18 mouse cellular contexts compared by ENCODE assay signal in genomic region chr10:30085059-30085458, GRCm38 (mm10).
DNase-seq lines count a peak whose midpoint lies in the region; ATAC-seq and TF ChIP-seq lines count a peak whose summit lies in the region.
"Had no signal": no experiment of that assay in that cellular context is flagged by ENCODE, and none has a peak within 500 bp of the region (broad histone marks: within the 10 kb centered on the region; RNA-seq: fewer than 3 reads in every experiment).

No protein-coding gene starts in this region.

- H3K9ac ChIP-seq in hindbrain, postnatal 0 days (replicated peaks; ENCODE audit: low read length), result no peak overlapping the region
- H3K9ac ChIP-seq in hindbrain, embryonic 16.5 days (ENCODE audit: low read depth, low read length), result no peak overlapping the region
- H3K9ac ChIP-seq: embryonic facial prominence, embryonic 12.5 days; forebrain, embryonic 15.5 days; heart, embryonic 15.5 days; hindbrain, embryonic 13.5 days had no signal

- no peaks in the 10 kb centered on the region for H3K27me3 ChIP-seq in hindbrain, postnatal 0 days (ENCODE audit: insufficient read depth, low read length)
- no peaks in the 10 kb centered on the region for H3K27me3 ChIP-seq in hindbrain, embryonic 16.5 days (replicated peaks; ENCODE audit: control insufficient read depth, insufficient read depth, low read length)
- H3K27me3 ChIP-seq: embryonic facial prominence, embryonic 12.5 days; forebrain, embryonic 15.5 days; heart, embryonic 15.5 days; hindbrain, embryonic 13.5 days had no signal

- no peak overlapping the region for H3K27ac ChIP-seq in hindbrain, postnatal 0 days
- no peak overlapping the region for H3K27ac ChIP-seq in hindbrain, embryonic 16.5 days (ENCODE audit: low read depth, low read length)
- H3K27ac ChIP-seq: embryonic facial prominence, embryonic 12.5 days; forebrain, embryonic 15.5 days; heart, embryonic 10.5 days; heart, embryonic 15.5 days; hindbrain, embryonic 13.5 days; kidney, postnatal 0 days had no signal

- H3K9me3 ChIP-seq in hindbrain, postnatal 0 days (ENCODE audit: low read length), result no peaks in the 10 kb centered on the region
- no peaks in the 10 kb centered on the region for H3K9me3 ChIP-seq in hindbrain, embryonic 16.5 days (ENCODE audit: control insufficient read depth, low read length)
- H3K9me3 ChIP-seq: embryonic facial prominence, embryonic 12.5 days; forebrain, embryonic 15.5 days; heart, embryonic 10.5 days; heart, embryonic 15.5 days; hindbrain, embryonic 13.5 days had no signal

- DNase-seq in cerebellum, postnatal 10 days, result peak; percentile 19 to 40
- DNase-seq in cerebellum, adult 11 months, result no peak
- peak; percentile 2 for DNase-seq in hindbrain, postnatal 0 days (ENCODE audit: low spot score)
- peak; percentile 36 for DNase-seq in adrenal gland, adult 8-10 months
- peak; percentile 37 for DNase-seq in adrenal gland, postnatal 14 days
- DNase-seq in B cell, adult 2 months, result no peak
- DNase-seq: cerebellum, adult 9-10 months; gastrocnemius, postnatal 36 days; heart, adult 18-20 months; heart, postnatal 14 days had no signal

- H3K4me1 ChIP-seq in hindbrain, postnatal 0 days (ENCODE audit: insufficient read depth, low read length), result no peaks in the 10 kb centered on the region
- no peaks in the 10 kb centered on the region for H3K4me1 ChIP-seq in hindbrain, embryonic 16.5 days (ENCODE audit: control insufficient read depth, insufficient read depth, low read depth, low read length)
- H3K4me1 ChIP-seq: embryonic facial prominence, embryonic 12.5 days; forebrain, embryonic 15.5 days; heart, embryonic 10.5 days; heart, embryonic 15.5 days; hindbrain, embryonic 13.5 days had no signal

- TF ChIP-seq CTCF in hindbrain, postnatal 0 days (IDR thresholded peaks at IDR 0.05; ENCODE audit: low read depth), result no peak

- no peak for ATAC-seq in hindbrain, postnatal 0 days
- no peak for ATAC-seq in hindbrain, embryonic 16.5 days
- ATAC-seq: forebrain, embryonic 15.5 days; intestine, postnatal 0 days had no signal

- WGBS in hindbrain, postnatal 0 days, result 76% methylated on average over 5 of the region's 5 CpGs
- 79% methylated on average over 5 of the region's 5 CpGs for WGBS in hindbrain, embryonic 16.5 days

- no peak overlapping the region for H3K4me2 ChIP-seq in hindbrain, postnatal 0 days (ENCODE audit: low read depth, low read length)
- no peak overlapping the region for H3K4me2 ChIP-seq in hindbrain, embryonic 16.5 days (ENCODE audit: low read length)
- H3K4me2 ChIP-seq: embryonic facial prominence, embryonic 12.5 days; forebrain, embryonic 15.5 days; heart, embryonic 15.5 days; hindbrain, embryonic 13.5 days had no signal

- H3K36me3 ChIP-seq in hindbrain, postnatal 0 days (ENCODE audit: insufficient read depth, low read length), result no peaks in the 10 kb centered on the region
- no peaks in the 10 kb centered on the region for H3K36me3 ChIP-seq in hindbrain, embryonic 16.5 days (ENCODE audit: control insufficient read depth, insufficient read depth, low read length)
- H3K36me3 ChIP-seq: embryonic facial prominence, embryonic 12.5 days; forebrain, embryonic 15.5 days; heart, embryonic 10.5 days; heart, embryonic 15.5 days; hindbrain, embryonic 13.5 days had no signal

- no peak overlapping the region for H3K4me3 ChIP-seq in hindbrain, postnatal 0 days (ENCODE audit: low read length)
- no peak overlapping the region for H3K4me3 ChIP-seq in hindbrain, embryonic 16.5 days (ENCODE audit: low read length)
- H3K4me3 ChIP-seq: embryonic facial prominence, embryonic 12.5 days; forebrain, embryonic 15.5 days; heart, embryonic 10.5 days; heart, embryonic 15.5 days; hindbrain, embryonic 13.5 days had no signal

Comparison
In these comparisons a context has a peak if more than half of its experiments do, and no peak if none do; other contexts are left out.
1. DNase-seq: peak in cerebellum, postnatal 10 days (2 of 2), hindbrain, postnatal 0 days (single experiment), adrenal gland, adult 8-10 months (single experiment) and adrenal gland, postnatal 14 days (single experiment); none in cerebellum, adult 11 months (single experiment) and B cell, adult 2 months (0 of 2).